Mouse (Mus musculus) testis, adult 2 months (tissue): ENCODE data around the gene Ngp.

Experiments
- CTCF ChIP-seq: fragments of 200-500 bp; IDR thresholded peaks from 2 replicates; pipeline ENCODE4 v1.5.1; 2012; ENCODE audit warnings: low read depth, mild to moderate bottlenecking, inconsistent platforms, low read length, moderate library complexity; ENCODE audit not compliant: control insufficient read depth, insufficient read depth, insufficient replicate concordance
- POLR2A ChIP-seq: fragments of 200-500 bp; IDR thresholded peaks from 2 replicates; pipeline ENCODE4 v1.6.1; 2012; ENCODE audit warnings: low read depth, mild to moderate bottlenecking, inconsistent platforms, low read length, moderate library complexity; ENCODE audit not compliant: control insufficient read depth

DNA sequence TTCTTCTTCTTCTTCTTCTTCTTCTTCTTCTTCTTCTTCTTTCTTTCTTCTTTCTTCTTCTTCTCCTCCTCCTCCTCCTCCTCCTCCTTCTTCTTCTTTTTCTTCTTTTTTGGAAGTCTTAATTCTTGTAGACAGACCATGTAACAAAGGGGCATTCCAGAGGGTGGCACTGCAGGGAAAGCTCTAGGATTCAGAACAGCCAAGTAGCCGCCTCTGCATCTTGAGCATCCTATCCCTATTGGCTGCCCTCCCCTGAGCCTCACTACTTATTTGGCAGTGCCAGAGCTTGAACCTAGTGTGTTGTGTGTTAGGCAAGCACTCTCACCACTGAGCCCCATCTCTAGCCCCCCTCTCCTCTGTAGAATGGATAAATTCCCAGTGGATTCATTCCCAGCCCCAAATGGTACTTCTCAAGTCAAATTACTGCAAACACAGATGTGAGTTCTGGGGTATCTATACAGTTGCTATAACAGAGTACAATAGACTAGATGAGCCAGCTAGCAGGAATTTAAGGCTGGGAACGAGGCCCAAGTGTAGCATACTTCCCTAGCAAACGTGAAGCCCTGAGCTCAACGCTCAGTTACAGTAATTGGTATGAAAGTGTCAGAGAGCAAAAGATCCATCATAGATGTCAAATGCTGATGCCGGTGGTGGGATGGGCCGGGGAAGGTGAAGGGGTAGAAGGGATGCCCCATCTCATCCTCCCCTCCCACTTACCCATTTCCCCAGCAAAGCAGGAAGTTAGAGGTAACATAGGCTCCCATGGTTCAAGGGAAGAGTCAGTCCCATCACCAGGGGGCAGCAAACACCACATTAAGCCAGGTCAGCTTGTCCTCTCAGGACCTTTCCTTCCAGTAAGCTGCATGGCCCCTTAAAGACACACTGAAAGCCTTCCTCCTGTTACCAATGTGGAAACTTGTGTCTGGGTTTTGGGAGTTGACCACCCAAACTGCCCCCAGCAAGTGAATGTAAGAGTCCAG is 8.3 kb upstream of the Ngp start:
- TF ChIP-seq CTCF (peak; percentile 69; the same call in 1 of the 2 replicates), POLR2A (no peak)
